Mouse (Mus musculus) limb, embryonic 12.5 days (tissue): ENCODE results near the gene Per2. TPM values are rescaled to one million over a fixed set of nuclear protein-coding genes. Genes with fewer than 3 reads are reported as not detected.

Source experiments
- ATAC-seq: fragments of 200-750 bp; cut with Nextera tagmentation; 2 replicates; pipeline ENCODE4 v1.8.0; 2017; ENCODE audit warnings: low read depth, moderate TSS enrichment; ENCODE audit not compliant: insufficient number of reproducible peaks, insufficient read depth, low FRiP score, low TSS enrichment
- H3K27ac ChIP-seq: fragments of 300-500 bp; sonication (generic); 2 replicates; pipeline ENCODE4 v1.5.1; 2016; ENCODE audit warnings: mild to moderate bottlenecking, moderate library complexity
- H3K27me3 ChIP-seq: fragments of 300-500 bp; sonication (generic); 2 replicates; pipeline ENCODE4 v1.6.1; 2016; ENCODE audit warnings: mild to moderate bottlenecking, moderate library complexity
- H3K36me3 ChIP-seq: fragments of 300-500 bp; sonication (generic); 2 replicates; pipeline ENCODE4 v1.6.1; 2016; ENCODE audit warnings: mild to moderate bottlenecking, moderate library complexity
- H3K4me1 ChIP-seq: fragments of 300-500 bp; sonication (generic); replicated peaks from 2 replicates; pipeline ENCODE4 v1.6.1; 2016
- H3K4me2 ChIP-seq: fragments of 300-500 bp; sonication (generic); 2 replicates; pipeline ENCODE4 v1.6.1; 2016; ENCODE audit warnings: mild to moderate bottlenecking, moderate library complexity
- H3K4me3 ChIP-seq: fragments of 300-500 bp; sonication (generic); replicated peaks from 2 replicates; pipeline ENCODE4 v1.5.1; 2016; ENCODE audit warnings: mild to moderate bottlenecking
- H3K9ac ChIP-seq: fragments of 300-500 bp; sonication (generic); replicated peaks from 2 replicates; pipeline ENCODE4 v1.6.1; 2016; ENCODE audit warnings: mild to moderate bottlenecking, moderate library complexity
- H3K9me3 ChIP-seq: fragments of 300-500 bp; sonication (generic); 2 replicates; pipeline ENCODE4 v1.6.1; 2016; ENCODE audit warnings: mild to moderate bottlenecking, moderate library complexity
- WGBS: fragments of 180-500 bp; shearing (Covaris S2); methylation state at CpG from one replicate; pipeline ENCODE4 v1.1.7; 2016; 5-methylcytosine and 5-hydroxymethylcytosine counted together
- polyA plus RNA-seq: library from polyadenylated mRNA; unstranded; fragments of >200 nt; fragmentation: Nextera tagmentation; extraction: Ambion mirVana; gene quantifications from 2 replicates; pipeline ENCODE4 v1.2.1, GENCODE M21; 2016

Per2 gene
- polyA plus RNA-seq, 1 experiment from 2014 or later = 1.9 TPM

DNA sequence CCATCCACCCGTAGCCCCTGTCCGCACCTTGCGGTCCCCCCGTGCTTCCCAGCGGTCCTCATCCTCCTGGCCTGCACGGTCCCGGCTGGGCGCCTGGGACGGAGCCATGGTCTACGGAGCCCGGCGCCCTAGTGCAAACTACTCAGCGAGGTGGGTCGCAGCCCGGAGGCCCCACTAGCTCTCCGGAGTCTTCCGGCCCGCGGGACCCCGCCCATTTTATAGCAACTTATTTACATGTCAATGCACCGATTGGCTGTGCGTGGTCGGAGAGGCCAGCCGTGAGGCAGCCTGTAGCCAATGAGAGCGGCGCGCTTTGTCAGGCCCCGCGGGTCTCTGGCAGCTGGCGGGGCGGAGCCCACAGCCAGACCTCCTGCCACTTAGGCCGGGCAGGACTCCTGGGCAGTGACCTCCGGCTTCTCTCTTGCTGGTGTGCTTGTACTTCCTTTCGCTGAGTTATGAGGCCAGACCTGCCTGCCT is 46.1 kb downstream of the Per2 start:
- H3K4me1 ChIP-seq = peaks cover 35% of the 10 kb centered on the region

DNA sequence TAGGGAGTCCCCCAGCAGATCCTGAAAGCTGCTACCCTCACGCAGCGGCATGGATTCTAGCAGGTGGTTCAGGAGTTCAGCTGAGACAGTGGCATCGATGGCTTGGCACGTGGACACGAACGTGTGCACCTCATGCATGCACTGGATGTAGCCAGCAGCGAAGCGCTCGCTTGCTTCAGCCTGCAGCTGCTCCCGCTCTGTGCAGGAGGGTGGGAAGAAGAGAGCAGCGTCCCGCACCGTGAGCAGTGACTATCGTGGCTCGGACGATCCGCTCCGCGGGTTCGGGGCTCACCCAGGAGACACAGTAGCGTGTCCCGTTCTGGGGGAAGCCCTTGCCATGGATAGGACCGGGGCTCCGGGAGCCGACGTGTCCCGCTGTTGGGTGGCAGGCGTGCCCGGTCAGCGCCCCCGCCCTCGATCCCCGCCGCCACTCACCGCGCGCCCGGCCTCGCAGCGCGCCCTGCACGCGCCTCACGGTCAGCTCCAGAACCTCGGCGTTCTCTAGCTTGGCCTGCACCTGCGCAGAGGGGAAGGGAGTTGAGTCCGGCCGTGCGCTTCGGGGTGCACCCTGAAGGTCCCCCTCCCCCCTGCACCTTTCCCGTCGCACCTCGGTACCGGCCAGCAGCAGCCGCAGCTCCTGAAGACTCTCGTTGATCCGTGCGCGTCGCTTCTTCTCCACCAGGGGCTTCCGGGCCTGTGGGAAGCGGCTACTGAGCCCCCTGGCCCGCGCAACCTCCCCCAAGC is 46.7 kb downstream of the Per2 start:
- peak overlapping the region; percentile 74 for H3K4me3 ChIP-seq
- peaks cover 35% of the 10 kb centered on the region for H3K4me1 ChIP-seq
- no peaks in the 10 kb centered on the region for H3K9me3 ChIP-seq
- peak overlapping the region; percentile 84 for H3K9ac ChIP-seq
- no peaks in the 10 kb centered on the region for H3K27me3 ChIP-seq
- ATAC-seq = peak; percentile 26
- peak overlapping the region; percentile 96 for H3K27ac ChIP-seq
- WGBS = 5% methylated on average over 51 of the region's 65 CpGs
- H3K4me2 ChIP-seq = peak overlapping the region; percentile 96
- 0 out of 2 replicates have a peak, but pooled peaks cover 5% of the 10 kb centered on the region for H3K36me3 ChIP-seq

More for the DNA sequence above, 46.1 kb downstream of the Per2 start:
- ATAC-seq = peak; percentile 93
- Histone ChIP-seq H3K9ac (peak overlapping the region; percentile 84), H3K36me3 (0 out of 2 replicates have a peak, but pooled peaks cover 5% of the 10 kb centered on the region), H3K4me2 (peak overlapping the region; percentile 96), H3K9me3 (no peaks in the 10 kb centered on the region), H3K27ac (peak overlapping the region; percentile 96), H3K4me3 (peak overlapping the region; percentile 74), H3K27me3 (no peaks in the 10 kb centered on the region)
- under 1% methylated on average over 34 of the region's 34 CpGs for WGBS

DNA sequence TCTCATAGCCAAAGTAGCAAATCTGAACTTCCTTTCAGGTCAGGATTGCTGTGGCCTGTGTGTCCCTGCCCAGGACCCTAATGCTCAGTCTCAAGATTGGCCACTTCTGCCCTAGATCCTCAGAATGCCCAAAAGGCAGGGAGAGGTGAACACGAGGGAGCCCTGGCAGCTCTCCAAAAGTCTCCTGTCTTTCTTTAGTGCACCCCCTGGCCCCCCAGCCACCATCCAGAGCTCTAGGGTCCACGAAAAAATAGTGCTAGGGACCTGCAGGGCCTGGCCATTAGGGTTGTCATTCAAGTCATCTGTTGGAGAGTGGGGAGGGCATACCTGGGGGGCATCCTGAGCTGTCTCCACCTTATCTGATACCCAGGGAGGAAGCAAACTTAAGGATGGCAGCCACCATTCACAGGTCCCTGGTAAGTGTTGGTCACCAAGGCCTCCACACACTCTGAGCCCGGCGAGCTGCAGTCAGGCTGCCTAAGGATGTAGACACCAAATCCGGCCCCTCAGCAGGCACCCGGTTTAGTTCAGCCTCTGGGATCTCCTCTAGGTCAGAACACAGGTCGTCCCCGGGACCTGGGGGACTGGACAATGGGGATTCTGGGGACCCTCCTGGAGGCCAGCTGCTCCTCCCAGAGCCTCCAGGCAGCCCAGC is 47.4 kb downstream of the Per2 start:
- H3K4me2 ChIP-seq = peak overlapping the region; percentile 96
- H3K27me3 ChIP-seq = no peaks in the 10 kb centered on the region
- peak overlapping the region; percentile 84 for H3K9ac ChIP-seq
- 61% methylated on average over 8 of the region's 8 CpGs for WGBS
- H3K4me3 ChIP-seq = peak overlapping the region; percentile 74
- H3K9me3 ChIP-seq = no peaks in the 10 kb centered on the region
- no peak for ATAC-seq
- H3K36me3 ChIP-seq = 0 out of 2 replicates have a peak, but pooled peaks cover 5% of the 10 kb centered on the region
- peaks cover 35% of the 10 kb centered on the region for H3K4me1 ChIP-seq
- no peak overlapping the region for H3K27ac ChIP-seq

- Histone ChIP-seq H3K9ac (no peak overlapping the region), H3K4me3 (no peak overlapping the region), H3K27me3 (peaks cover 9% of the 10 kb centered on the region), H3K4me1 (peaks cover 13% of the 10 kb centered on the region), H3K27ac (no peak overlapping the region), H3K9me3 (no peaks in the 10 kb centered on the region), H3K4me2 (no peak overlapping the region), H3K36me3 (0 out of 2 replicates have a peak, but pooled peaks cover 5% of the 10 kb centered on the region)
- no peak for ATAC-seq
- 75% methylated on average over 4 of the region's 4 CpGs for WGBS
These were observed 51.3 kb downstream of the Per2 start for GRCm38 (mm10) chr1:91407819-91408218.

DNA sequence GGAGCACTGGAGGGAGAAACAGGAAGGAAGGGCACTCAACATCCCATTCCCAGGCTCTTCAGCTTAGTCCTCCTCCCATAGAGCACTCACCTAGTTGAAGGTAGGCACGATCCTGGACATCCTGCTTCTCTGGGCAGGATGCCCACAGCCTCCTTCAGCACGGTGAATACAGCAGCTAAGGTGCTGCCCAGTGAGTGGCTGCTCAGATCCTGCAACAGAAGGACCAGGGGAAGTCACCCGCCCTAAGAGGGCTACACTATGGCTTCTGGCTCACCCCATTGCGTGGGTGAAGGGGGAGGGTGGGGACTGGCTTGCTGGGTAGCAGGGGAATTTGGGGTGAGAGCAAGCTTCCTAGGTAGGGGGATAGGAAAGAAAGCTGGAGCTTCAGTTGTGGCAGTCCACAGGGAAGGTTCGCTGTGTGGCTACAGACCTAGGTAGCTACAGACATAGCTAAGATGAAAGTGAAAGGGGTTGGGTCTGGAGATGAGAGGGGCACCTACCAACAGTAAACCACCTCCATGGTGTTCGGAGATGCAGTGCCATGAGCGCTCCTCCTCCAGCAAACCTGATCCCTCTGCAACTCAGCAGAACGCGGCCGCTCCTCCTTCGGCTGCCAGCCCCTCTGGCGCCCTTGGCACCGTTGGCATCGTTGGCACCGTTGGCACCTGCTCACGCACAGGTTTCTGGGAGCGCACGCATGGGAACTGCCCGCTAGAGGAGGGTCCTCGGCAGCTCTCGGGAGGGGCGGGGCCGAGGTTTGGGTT is 53.5 kb downstream of the Per2 start:
- 60% methylated on average over 23 of the region's 23 CpGs for WGBS
- no peaks in the 10 kb centered on the region for H3K9me3 ChIP-seq
- 0 out of 2 replicates have a peak overlapping the region, but pooled peaks have one; percentile 8 for H3K9ac ChIP-seq
- no peaks in the 10 kb centered on the region for H3K36me3 ChIP-seq
- no peak for ATAC-seq
- peaks cover 9% of the 10 kb centered on the region for H3K27me3 ChIP-seq
- no peak overlapping the region for H3K27ac ChIP-seq
- no peak overlapping the region for H3K4me3 ChIP-seq
- no peaks in the 10 kb centered on the region for H3K4me1 ChIP-seq
- H3K4me2 ChIP-seq = no peak overlapping the region

- WGBS = 26% methylated on average over 1 of the region's 1 CpGs
- ATAC-seq = no peak
- no peaks in the 10 kb centered on the region for H3K36me3 ChIP-seq
These were observed 54.1 kb downstream of the Per2 start for GRCm38 (mm10) chr1:91404976-91405375.

GRCm38 (mm10) chr1:91398260-91399062 is 60.7 kb downstream of the Per2 start, which contains the start of gene Ilkap:
Gene Ilkap, minus strand, starts transcription at chr1:91398815.
- Histone ChIP-seq H3K27me3 (no peaks in the 10 kb centered on the region), H3K4me2 (peak within 1 kb of the TSS; percentile 67), H3K27ac (peak within 1 kb of the TSS; percentile 90), H3K4me3 (peak within 1 kb of the TSS; percentile 91), H3K4me1 (peaks cover 12% of the 10 kb centered on the region), H3K9ac (peak within 1 kb of the TSS; percentile 96), H3K36me3 (peaks cover 30% of the 10 kb centered on the region), H3K9me3 (no peaks in the 10 kb centered on the region)
- WGBS = under 1% methylated on average over 90 of the region's 91 CpGs
- peak; percentile 96 for ATAC-seq

More at GRCm38 (mm10) chr1:91404976-91405375, 54.1 kb downstream of the Per2 start:
- H3K4me1 ChIP-seq = no peaks in the 10 kb centered on the region
- H3K4me3 ChIP-seq = no peak overlapping the region
- H3K4me2 ChIP-seq = no peak overlapping the region
- no peak overlapping the region for H3K9ac ChIP-seq
- no peak overlapping the region for H3K27ac ChIP-seq
- H3K9me3 ChIP-seq = no peaks in the 10 kb centered on the region
- peaks cover 9% of the 10 kb centered on the region for H3K27me3 ChIP-seq

GRCm38 (mm10) chr1:91397927-91398259 is 61.2 kb downstream of the Per2 start:
- under 1% methylated on average over 12 of the region's 12 CpGs for WGBS
- no peaks in the 10 kb centered on the region for H3K27me3 ChIP-seq
- H3K9me3 ChIP-seq = no peaks in the 10 kb centered on the region
- H3K4me3 ChIP-seq = peak overlapping the region; percentile 91
- peak overlapping the region; percentile 67 for H3K4me2 ChIP-seq
- peaks cover 36% of the 10 kb centered on the region for H3K36me3 ChIP-seq
- peak overlapping the region; percentile 90 for H3K27ac ChIP-seq
- peaks cover 12% of the 10 kb centered on the region for H3K4me1 ChIP-seq
- ATAC-seq = no peak
- H3K9ac ChIP-seq = peak overlapping the region; percentile 96

GRCm38 (mm10) chr1:91390369-91390768 is 68.8 kb downstream of the Per2 start:
- Histone ChIP-seq H3K9me3 (no peaks in the 10 kb centered on the region), H3K27ac (no peak overlapping the region), H3K4me1 (no peaks in the 10 kb centered on the region), H3K27me3 (no peaks in the 10 kb centered on the region), H3K4me3 (no peak overlapping the region), H3K36me3 (peaks cover 92% of the 10 kb centered on the region), H3K9ac (no peak overlapping the region), H3K4me2 (no peak overlapping the region)
- no peak for ATAC-seq
- WGBS = 97% methylated on average over 5 of the region's 5 CpGs

DNA sequence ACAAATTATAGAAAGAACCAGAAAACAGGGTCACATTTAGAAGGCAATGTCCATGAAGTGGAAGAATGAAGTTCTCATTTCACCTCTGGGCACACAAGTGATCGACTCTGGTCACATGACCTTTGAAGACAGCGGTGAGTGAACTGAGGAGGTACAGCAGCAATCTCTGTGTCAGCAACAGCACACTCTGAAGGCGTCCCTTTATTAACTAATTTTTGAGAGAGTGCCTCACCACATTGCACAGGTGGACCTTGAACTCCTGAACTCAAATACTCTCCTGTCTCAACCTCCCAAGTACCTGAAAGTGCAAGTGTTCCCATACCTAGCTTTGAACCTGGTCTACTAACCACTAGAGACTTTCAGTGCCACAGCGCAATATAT is 78.0 kb downstream of the Per2 start:
- Histone ChIP-seq H3K27me3 (no peaks in the 10 kb centered on the region), H3K4me1 (no peaks in the 10 kb centered on the region), H3K36me3 (peaks cover 94% of the 10 kb centered on the region), H3K4me2 (no peak overlapping the region), H3K9ac (no peak overlapping the region), H3K9me3 (no peaks in the 10 kb centered on the region), H3K4me3 (no peak overlapping the region), H3K27ac (no peak overlapping the region)
- WGBS = 89% methylated on average over 4 of the region's 4 CpGs
- no peak for ATAC-seq
